Mouse (Mus musculus): ENCODE data around the gene Gm20696.

Gm20696 gene

DNA sequence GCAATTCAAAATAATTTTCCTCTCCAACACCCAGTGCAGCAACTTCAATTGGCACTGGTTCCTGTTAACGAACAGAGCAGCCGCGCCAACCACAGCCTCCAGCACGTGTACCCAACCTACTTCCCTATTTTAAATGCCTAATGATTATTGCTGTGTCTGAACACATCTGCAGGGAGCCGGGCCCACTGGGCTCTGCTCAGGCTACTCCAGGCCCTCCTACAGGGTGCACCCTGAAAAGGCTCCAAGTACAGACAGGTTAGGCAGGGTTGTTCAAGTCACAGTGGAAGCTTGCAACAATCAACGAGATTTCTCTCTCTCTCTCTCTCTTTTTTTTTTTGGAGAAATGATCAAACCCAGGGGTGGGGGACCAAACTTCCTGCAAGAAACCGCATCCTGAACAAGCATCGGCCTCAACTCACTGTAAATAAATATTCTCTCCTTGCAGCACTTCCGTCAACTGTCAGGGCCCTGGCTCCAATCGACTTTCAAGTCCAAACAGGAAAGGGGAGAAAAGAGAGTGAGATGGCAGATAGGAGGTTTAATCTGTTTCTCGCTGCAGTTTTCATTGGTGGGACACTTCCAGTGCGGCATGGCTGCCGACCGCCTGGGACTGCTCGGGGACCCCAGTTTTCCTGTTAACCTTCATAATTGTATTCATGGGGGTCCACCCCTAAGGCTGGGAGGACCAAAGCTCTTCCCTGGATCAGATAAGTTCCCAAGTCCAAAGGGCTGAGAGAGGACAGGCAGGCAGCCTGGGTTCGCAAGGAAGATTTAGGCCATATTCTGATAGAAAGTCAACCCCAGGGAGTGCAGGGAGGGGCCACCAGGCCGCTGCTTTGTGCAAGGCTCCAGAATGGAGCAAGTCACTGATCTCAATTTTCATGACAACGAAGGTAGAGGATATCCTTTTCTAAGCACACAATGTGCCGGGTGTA is 277.6 kb downstream of the Gm20696 start:
- peak; percentile 82 to 85 for DNase-seq (ENCODE audit: low spot score in 2 of 2)

GRCm38 (mm10) chr6:99388023-99388422 is 278.6 kb downstream of the Gm20696 start:
- no peak for DNase-seq (ENCODE audit: low spot score in 2 of 2)

GRCm38 (mm10) chr6:99385059-99385604 is 281.5 kb downstream of the Gm20696 start:
- DNase-seq (ENCODE audit: low spot score in 2 of 2) = peak; percentile 57 to 58

DNA sequence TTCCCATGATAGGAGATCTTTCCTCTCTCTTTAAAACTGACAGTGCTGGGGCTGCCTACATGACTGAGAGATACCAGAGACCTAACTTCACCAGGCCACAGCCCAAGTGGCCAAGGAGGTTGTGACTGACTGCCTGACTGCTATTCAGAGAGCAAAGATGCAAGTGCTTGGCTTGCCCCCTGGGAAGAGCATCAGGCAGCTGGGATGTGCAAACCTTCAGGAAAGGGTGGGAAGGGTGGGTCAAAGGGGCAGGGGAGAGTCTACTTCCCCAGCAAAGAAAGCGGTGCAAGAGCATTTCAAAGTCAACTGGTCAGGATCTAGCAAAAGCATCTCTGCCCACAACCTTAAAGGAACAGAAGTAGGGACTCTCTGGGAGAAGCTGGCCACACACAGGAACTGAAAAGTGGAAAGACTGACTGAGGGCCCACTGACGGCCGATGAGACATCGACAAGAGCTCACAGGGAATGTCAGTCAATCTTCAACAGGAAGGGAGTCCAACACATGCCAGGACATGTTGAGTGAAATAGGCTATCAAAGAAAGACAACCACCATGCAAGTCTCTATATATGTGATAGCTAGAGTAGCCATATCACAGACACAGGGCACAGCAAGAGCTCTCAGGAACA is 282.6 kb downstream of the Gm20696 start:
- DNase-seq (ENCODE audit: low spot score in 2 of 2) = no peak

GRCm38 (mm10) chr6:99380146-99380545 is 286.5 kb downstream of the Gm20696 start:
- peak; percentile 55 to 59 for DNase-seq (ENCODE audit: low spot score in 2 of 2)

DNA sequence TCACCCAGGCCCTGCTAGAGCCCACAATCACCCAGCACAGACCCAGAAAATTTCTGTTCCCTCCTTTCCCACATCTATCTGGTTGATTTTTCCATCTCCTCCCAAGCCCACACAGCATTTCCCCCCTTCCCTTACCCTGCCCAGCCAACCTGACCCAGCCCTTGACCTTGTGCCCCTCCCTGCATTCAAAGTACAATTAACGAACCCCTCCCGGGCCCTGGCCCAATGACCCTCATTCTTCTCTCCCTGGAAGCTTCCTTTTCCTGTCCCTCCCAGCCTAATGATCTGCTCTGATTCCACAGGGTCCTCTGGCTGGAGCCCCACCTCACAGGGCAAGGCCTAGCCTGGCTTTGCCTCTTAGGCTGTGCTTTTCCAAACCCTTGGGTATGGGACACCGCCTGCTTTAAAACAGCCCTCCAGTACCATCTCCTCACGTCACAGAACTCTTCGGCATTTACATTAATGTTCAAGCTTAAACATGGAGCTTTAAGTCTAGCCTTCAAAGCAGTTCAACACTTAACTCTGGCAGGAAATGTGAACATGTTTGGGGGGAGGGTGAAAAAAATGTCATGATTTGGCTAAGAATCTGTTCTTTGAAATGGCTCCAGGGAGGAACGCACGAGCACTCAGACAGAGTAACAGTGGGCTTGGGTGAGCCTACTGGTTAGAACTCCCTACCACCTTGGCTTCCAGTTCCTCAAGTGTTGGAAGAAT is 287.4 kb downstream of the Gm20696 start:
- no peak for DNase-seq (ENCODE audit: low spot score in 2 of 2)

GRCm38 (mm10) chr6:99377716-99378115 is 288.9 kb downstream of the Gm20696 start:
- no peak for DNase-seq (ENCODE audit: low spot score in 2 of 2)

DNA sequence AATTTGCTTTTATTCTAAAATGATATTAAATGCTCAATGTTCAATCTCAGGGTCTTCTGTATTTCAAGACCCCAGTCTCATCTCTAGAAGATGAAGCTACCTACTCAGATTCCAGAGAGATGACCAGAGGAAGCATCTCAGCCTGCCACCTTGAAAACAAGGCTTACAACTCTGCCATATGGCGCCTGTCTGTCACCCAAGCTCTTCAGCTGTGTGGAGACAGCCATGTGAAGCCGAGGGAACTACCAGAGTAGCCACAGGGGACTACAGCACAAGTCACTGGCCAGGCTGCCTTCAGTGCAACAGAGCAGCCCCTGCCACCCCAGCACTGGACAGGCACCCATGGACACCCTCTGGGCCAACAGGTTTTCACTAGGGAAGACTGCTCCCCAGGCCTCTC is 289.5 kb downstream of the Gm20696 start:
- DNase-seq (ENCODE audit: low spot score in 2 of 2) = no peak

GRCm38 (mm10) chr6:99376721-99377120 is 289.9 kb downstream of the Gm20696 start:
- no peak for DNase-seq (ENCODE audit: low spot score in 2 of 2)

- DNase-seq (ENCODE audit: low spot score in 2 of 2) = peak; percentile 60
These were observed 290.7 kb downstream of the Gm20696 start for GRCm38 (mm10) chr6:99375865-99376264.

- DNase-seq (ENCODE audit: low spot score in 2 of 2) = peak in 1 of 2 experiments; percentile 34
These were observed 291.2 kb downstream of the Gm20696 start for GRCm38 (mm10) chr6:99375376-99375775.

GRCm38 (mm10) chr6:99374448-99375271 is 291.9 kb downstream of the Gm20696 start:
- peak; percentile 43 to 49 for DNase-seq (ENCODE audit: low spot score in 2 of 2)

DNA sequence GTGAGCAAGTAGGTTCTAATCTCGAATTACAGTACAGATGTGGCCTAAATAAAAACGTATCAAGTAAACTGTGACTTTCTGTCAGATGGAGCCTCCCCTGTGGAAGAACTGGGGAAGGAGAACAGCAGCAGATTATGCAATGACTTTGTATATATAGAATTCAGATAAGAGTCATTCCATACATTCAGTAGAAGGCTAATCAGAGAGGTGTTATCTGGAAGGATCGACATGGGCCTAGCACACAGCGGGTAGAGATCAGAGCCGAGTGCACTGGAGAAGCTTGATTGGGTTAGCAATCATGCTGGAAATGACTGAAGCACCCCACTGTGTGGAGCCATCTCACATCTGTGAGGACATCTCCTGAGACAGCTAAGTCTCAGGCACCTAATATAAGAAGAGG is 294.2 kb downstream of the Gm20696 start:
- DNase-seq (ENCODE audit: low spot score in 2 of 2) = no peak

- DNase-seq (ENCODE audit: low spot score in 2 of 2) = no peak
These were observed 294.6 kb downstream of the Gm20696 start for GRCm38 (mm10) chr6:99372016-99372415.

DNA sequence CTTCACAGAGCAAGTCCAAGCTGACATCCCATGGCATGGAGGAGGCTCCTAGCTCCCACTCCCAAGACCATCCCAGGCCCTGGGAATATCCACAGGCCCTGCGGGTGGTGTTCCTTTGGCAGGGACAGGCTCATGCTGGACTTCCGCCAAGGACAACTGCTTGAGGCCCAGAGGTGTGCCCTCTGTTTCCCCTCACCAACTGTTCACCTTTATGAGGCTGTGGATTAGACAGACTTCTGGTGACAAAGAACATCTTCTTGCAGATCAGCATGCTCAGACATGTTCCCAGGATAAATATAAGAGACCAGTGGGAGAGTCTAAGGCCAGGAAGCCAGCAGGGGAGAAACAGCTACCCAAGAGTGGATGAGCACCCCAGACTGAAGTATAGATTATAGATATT is 296.7 kb downstream of the Gm20696 start:
- no peak for DNase-seq (ENCODE audit: low spot score in 2 of 2)

- no peak for DNase-seq (ENCODE audit: low spot score in 2 of 2)
These were observed 297.4 kb downstream of the Gm20696 start for GRCm38 (mm10) chr6:99369156-99369555.

DNA sequence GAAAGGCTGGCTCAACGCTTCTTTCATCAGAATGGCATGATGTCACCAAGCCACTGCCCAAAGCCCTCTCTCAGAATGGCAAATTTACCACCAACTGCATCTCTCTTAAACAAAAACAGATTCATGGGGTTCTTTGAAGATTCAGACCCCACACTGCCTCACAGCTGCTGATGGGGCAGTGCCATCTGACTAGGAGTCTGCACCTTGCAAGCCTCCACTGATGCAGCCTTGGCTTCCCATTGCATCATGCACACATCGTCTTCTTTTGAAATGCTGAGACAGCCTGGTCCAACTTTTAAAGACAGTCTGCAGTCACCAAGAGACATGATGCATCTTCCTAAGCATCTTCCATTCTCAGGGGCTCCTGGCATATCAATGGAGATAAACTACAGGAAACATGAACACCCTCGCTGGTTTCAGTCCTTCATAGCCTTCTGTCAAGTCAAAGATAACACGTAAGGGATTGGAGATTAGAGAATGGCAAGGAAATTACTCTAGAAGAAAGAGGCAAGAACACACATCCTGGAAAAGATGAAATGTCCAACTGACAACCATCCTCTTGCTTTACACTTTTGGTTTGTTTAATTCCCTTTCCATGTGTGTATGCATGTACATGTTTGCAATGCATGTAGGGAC is 298.4 kb downstream of the Gm20696 start:
- no peak for DNase-seq (ENCODE audit: low spot score in 2 of 2)

DNA sequence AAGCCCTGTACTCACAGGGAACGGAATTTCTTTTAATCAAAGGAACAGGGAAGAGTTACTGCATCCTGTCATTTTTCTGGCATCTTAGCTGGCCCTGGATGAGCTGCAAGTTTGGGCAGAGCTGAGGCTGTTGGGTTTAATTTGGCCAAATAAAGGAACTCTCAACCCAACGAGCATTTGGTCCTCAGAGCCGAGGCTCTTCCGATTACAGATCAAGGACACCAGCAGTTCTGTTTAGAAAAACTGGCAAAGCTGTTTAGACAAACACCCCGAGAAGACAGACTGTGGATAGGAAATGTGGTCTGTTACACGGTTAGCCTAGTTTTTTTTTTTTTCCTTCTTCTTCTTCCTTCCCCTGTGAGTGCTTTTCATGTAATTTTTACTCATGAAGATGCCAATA is 302.1 kb downstream of the Gm20696 start:
- DNase-seq (ENCODE audit: low spot score in 2 of 2) = no peak

GRCm38 (mm10) chr6:99360581-99360980 is 306.0 kb downstream of the Gm20696 start:
- no peak for DNase-seq (ENCODE audit: low spot score in 2 of 2)

DNA sequence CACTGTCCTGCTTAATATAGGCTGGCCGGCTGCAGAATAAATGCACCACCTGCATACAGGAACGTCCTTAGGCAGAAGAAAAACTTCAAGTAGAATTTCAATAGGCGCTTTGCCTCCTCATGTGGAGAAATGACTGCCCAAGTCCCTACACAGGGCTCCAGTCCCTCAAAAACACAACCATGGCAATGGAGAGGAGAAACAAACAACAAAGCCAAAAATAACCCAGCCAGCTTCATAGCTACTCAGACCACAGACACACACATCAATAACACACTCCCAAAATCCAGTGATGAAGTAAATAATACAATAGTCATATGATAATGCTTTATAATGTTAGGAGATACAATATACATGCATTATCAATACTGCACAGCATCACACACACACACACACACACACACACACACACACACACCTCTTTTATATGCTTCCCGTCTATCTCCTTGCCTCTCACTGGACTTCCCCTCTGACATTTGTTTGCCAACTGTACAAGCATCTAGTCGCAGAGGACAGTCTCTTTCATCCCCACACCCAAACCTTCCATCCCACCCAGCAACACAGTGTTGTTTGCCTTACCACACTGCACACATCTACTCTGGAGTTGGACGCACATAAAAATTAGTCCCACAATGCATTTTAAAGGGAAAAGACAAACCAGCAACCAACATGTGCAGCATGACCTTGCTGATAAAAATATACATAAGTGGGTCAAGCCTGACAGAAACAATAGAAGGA is 306.7 kb downstream of the Gm20696 start:
- no peak for DNase-seq (ENCODE audit: low spot score in 2 of 2)
